Comparison of ENCODE assay signal across 24 mouse cellular contexts in genomic region chr19:53832512-53832911, GRCm38 (mm10). TPM values are rescaled to one million over a fixed set of nuclear protein-coding genes. Genes with fewer than 3 reads are reported as not detected.
A peak's percentile ranks its signal among the peaks of the same experiment; 100 is the strongest.
DNase-seq lines count a peak whose midpoint lies in the region; ATAC-seq and TF ChIP-seq lines count a peak whose summit lies in the region.
"Had no signal": no experiment of that assay in that cellular context is flagged by ENCODE, and none has a peak within 500 bp of the region (broad histone marks: within the 10 kb centered on the region; RNA-seq: fewer than 3 reads in every experiment).

No protein-coding gene starts in this region.

- no peak overlapping the region for H3K4me3 ChIP-seq in hindbrain, embryonic 11.5 days (ENCODE audit: low read depth, low read length)
- no peak overlapping the region for H3K4me3 ChIP-seq in hindbrain, postnatal 0 days (ENCODE audit: low read length)
- H3K4me3 ChIP-seq in embryonic facial prominence, embryonic 11.5 days (ENCODE audit: low read depth, low read length): no peak overlapping the region
- no peak overlapping the region for H3K4me3 ChIP-seq in limb, embryonic 10.5 days
- no peak overlapping the region for H3K4me3 ChIP-seq in thymus, adult 2 months (ENCODE audit: control insufficient read depth, insufficient read depth, low read length)
- H3K4me3 ChIP-seq: embryonic facial prominence, embryonic 15.5 days; gastrocnemius, adult 2 months; hindbrain, embryonic 15.5 days; neural tube, embryonic 12.5 days had no signal

- ATAC-seq in hindbrain, embryonic 11.5 days (ENCODE audit: low FRiP score): no peak
- no peak for ATAC-seq in hindbrain, postnatal 0 days
- ATAC-seq in embryonic facial prominence, embryonic 11.5 days (replicated peaks; ENCODE audit: insufficient number of reproducible peaks, low FRiP score, low TSS enrichment, low read depth): peak; percentile 66; the same call in 1 of the 2 replicates
- no peak for ATAC-seq in erythroblast, adult 5-6 weeks (replicated peaks; ENCODE audit: low FRiP score, poor library complexity, severe bottlenecking)
- ATAC-seq: liver, postnatal 0 days; Patski had no signal

- peaks cover 2% of the 10 kb centered on the region; the same call in 1 of the 2 replicates for H3K4me1 ChIP-seq in hindbrain, embryonic 11.5 days (replicated peaks; ENCODE audit: control insufficient read depth, insufficient read depth, low read length)
- 0 out of 2 replicates have a peak, but pooled peaks cover 7% of the 10 kb centered on the region for H3K4me1 ChIP-seq in hindbrain, postnatal 0 days (ENCODE audit: insufficient read depth, low read length)
- H3K4me1 ChIP-seq in embryonic facial prominence, embryonic 11.5 days (ENCODE audit: control insufficient read depth, insufficient read depth, low read length): no peaks in the 10 kb centered on the region; the same call in 1 of the 2 replicates
- peaks cover 53% of the 10 kb centered on the region for H3K4me1 ChIP-seq in limb, embryonic 10.5 days
- H3K4me1 ChIP-seq in thymus, adult 2 months (replicated peaks; ENCODE audit: control insufficient read depth, insufficient read depth, low read length): no peaks in the 10 kb centered on the region

- H3K9ac ChIP-seq in hindbrain, embryonic 11.5 days (ENCODE audit: low read depth, low read length): no peak overlapping the region
- no peak overlapping the region for H3K9ac ChIP-seq in hindbrain, postnatal 0 days (replicated peaks; ENCODE audit: low read length)
- H3K9ac ChIP-seq in embryonic facial prominence, embryonic 11.5 days (replicated peaks; ENCODE audit: low read length): no peak overlapping the region
- H3K9ac ChIP-seq: embryonic facial prominence, embryonic 15.5 days; hindbrain, embryonic 15.5 days; liver, postnatal 0 days; neural tube, embryonic 12.5 days had no signal

- no peak for TF ChIP-seq CTCF in hindbrain, postnatal 0 days (IDR thresholded peaks at IDR 0.05; ENCODE audit: low read depth)
- no peak for TF ChIP-seq CTCF in thymus, adult 2 months (IDR thresholded peaks at IDR 0.05; ENCODE audit: borderline replicate concordance, control insufficient read depth, extremely low read depth, insufficient read depth, low read length, poor library complexity)

- no peaks in the 10 kb centered on the region for H3K27me3 ChIP-seq in hindbrain, embryonic 11.5 days (ENCODE audit: control insufficient read depth, insufficient read depth, low read length)
- H3K27me3 ChIP-seq in hindbrain, postnatal 0 days (ENCODE audit: insufficient read depth, low read length): no peaks in the 10 kb centered on the region
- no peaks in the 10 kb centered on the region for H3K27me3 ChIP-seq in embryonic facial prominence, embryonic 11.5 days (ENCODE audit: control insufficient read depth, insufficient read depth, low read length)
- H3K27me3 ChIP-seq in limb, embryonic 10.5 days (ENCODE audit: low read depth, poor library complexity, severe bottlenecking): no peaks in the 10 kb centered on the region
- H3K27me3 ChIP-seq in thymus, adult 2 months (ENCODE audit: control insufficient read depth, insufficient read depth, low read length): no peaks in the 10 kb centered on the region
- H3K27me3 ChIP-seq: embryonic facial prominence, embryonic 15.5 days; hindbrain, embryonic 15.5 days; neural tube, embryonic 12.5 days; Patski had no signal

- WGBS in hindbrain, embryonic 11.5 days: 30% methylated on average over 7 of the region's 7 CpGs
- WGBS in hindbrain, postnatal 0 days: 49% methylated on average over 7 of the region's 7 CpGs
- WGBS in embryonic facial prominence, embryonic 11.5 days: 17% methylated on average over 7 of the region's 7 CpGs
- 14% methylated on average over 7 of the region's 7 CpGs for WGBS in limb, embryonic 10.5 days
- 91% methylated on average over 7 of the region's 7 CpGs for WGBS in thymus, adult 2 months

- H3K4me2 ChIP-seq in hindbrain, embryonic 11.5 days (replicated peaks; ENCODE audit: low read depth, low read length): no peak overlapping the region
- no peak overlapping the region for H3K4me2 ChIP-seq in hindbrain, postnatal 0 days (ENCODE audit: low read depth, low read length)
- H3K4me2 ChIP-seq in embryonic facial prominence, embryonic 11.5 days (ENCODE audit: low read depth, low read length): no peak overlapping the region
- H3K4me2 ChIP-seq: embryonic facial prominence, embryonic 15.5 days; hindbrain, embryonic 15.5 days; neural tube, embryonic 12.5 days had no signal

- peak; percentile 35 for DNase-seq in hindbrain, embryonic 11.5 days (ENCODE audit: low spot score)
- DNase-seq in hindbrain, postnatal 0 days (ENCODE audit: low spot score): no peak
- peak; percentile 54 for DNase-seq in MN1 (ENCODE audit: low spot score)
- peak; percentile 68 for DNase-seq in embryonic facial prominence, embryonic 11.5 days (ENCODE audit: low spot score)
- peak; percentile 59 for DNase-seq in limb, embryonic 10.5 days (ENCODE audit: low spot score)
- DNase-seq in adrenal gland, adult 18-20 months (ENCODE audit: low spot score in 2 of 2): no peak
- DNase-seq in thymus, adult 2 months: no peak
- DNase-seq: adrenal gland, postnatal 36 days; cerebellum, adult 18-20 months; cerebellum, postnatal 36 days; gastrocnemius, adult 2 months; heart, adult 11 months; heart, postnatal 36 days; kidney, adult 18-20 months; layer of hippocampus, postnatal 36 days; liver, postnatal 0 days; lung, postnatal 14 days; thymus, postnatal 25 days had no signal

- H3K36me3 ChIP-seq in hindbrain, embryonic 11.5 days (ENCODE audit: control insufficient read depth, insufficient read depth, low read length): no peaks in the 10 kb centered on the region
- H3K36me3 ChIP-seq in hindbrain, postnatal 0 days (ENCODE audit: insufficient read depth, low read length): no peaks in the 10 kb centered on the region
- no peaks in the 10 kb centered on the region for H3K36me3 ChIP-seq in embryonic facial prominence, embryonic 11.5 days (replicated peaks; ENCODE audit: control insufficient read depth, insufficient read depth, low read depth, low read length)
- H3K36me3 ChIP-seq in limb, embryonic 10.5 days: no peaks in the 10 kb centered on the region
- H3K36me3 ChIP-seq in thymus, adult 2 months (ENCODE audit: control insufficient read depth, insufficient read depth, low read length): no peaks in the 10 kb centered on the region
- H3K36me3 ChIP-seq: embryonic facial prominence, embryonic 15.5 days; hindbrain, embryonic 15.5 days; neural tube, embryonic 12.5 days had no signal

- no peak overlapping the region for H3K27ac ChIP-seq in hindbrain, embryonic 11.5 days (ENCODE audit: low read depth, low read length)
- no peak overlapping the region for H3K27ac ChIP-seq in hindbrain, postnatal 0 days
- H3K27ac ChIP-seq in embryonic facial prominence, embryonic 11.5 days (replicated peaks; ENCODE audit: low read depth, low read length): no peak overlapping the region
- no peak overlapping the region for H3K27ac ChIP-seq in limb, embryonic 10.5 days
- no peak overlapping the region for H3K27ac ChIP-seq in thymus, adult 2 months (ENCODE audit: control insufficient read depth, insufficient read depth, low read length)
- H3K27ac ChIP-seq: embryonic facial prominence, embryonic 15.5 days; gastrocnemius, adult 2 months; hindbrain, embryonic 15.5 days; kidney, postnatal 0 days; neural tube, embryonic 12.5 days had no signal

- TF ChIP-seq POLR2A in thymus, adult 2 months (IDR thresholded peaks at IDR 0.05; ENCODE audit: control insufficient read depth, extremely low read depth, insufficient read depth, low read length, poor library complexity): no peak

- no peaks in the 10 kb centered on the region for H3K9me3 ChIP-seq in hindbrain, embryonic 11.5 days (ENCODE audit: control insufficient read depth, low read length)
- no peaks in the 10 kb centered on the region for H3K9me3 ChIP-seq in hindbrain, postnatal 0 days (ENCODE audit: low read length)
- no peaks in the 10 kb centered on the region for H3K9me3 ChIP-seq in embryonic facial prominence, embryonic 11.5 days (replicated peaks; ENCODE audit: control insufficient read depth, low read length)
- H3K9me3 ChIP-seq in limb, embryonic 10.5 days (replicated peaks): no peaks in the 10 kb centered on the region
- H3K9me3 ChIP-seq: embryonic facial prominence, embryonic 15.5 days; hindbrain, embryonic 15.5 days; neural tube, embryonic 12.5 days had no signal

RNA-seq across cellular contexts. Expression of gene Pdcd4, which starts 59.5 kb away (rescaled TPM):
- 66.9 and 82.4 TPM in 2 replicates for polyA plus RNA-seq in hindbrain, embryonic 11.5 days (2014; fragmentation: Nextera tagmentation; extraction: Ambion mirVana)
- total RNA-seq in hindbrain, postnatal 0 days (2014; rRNA removed): 10.0 and 13.1 TPM in 2 replicates
- 83.9 and 90.8 TPM in 2 replicates for polyA plus RNA-seq in hindbrain, postnatal 0 days (2015; fragmentation: Nextera tagmentation; extraction: Ambion mirVana)
- polyA plus RNA-seq in embryonic facial prominence, embryonic 11.5 days (2014; fragmentation: Nextera tagmentation; extraction: Ambion mirVana): 88.4 and 96.2 TPM in 2 replicates
- polyA plus RNA-seq in limb, embryonic 10.5 days (2016; fragmentation: Nextera tagmentation; extraction: Ambion mirVana): 38.1 and 56.1 TPM in 2 replicates
- total RNA-seq in adrenal gland, adult 18-20 months (2021): 10 to 100 TPM; 69.6 to 91.1 TPM
- 18.2 and 19.6 TPM in 2 replicates for polyA plus RNA-seq in thymus, adult 2 months (2012; rRNA removed)
- total RNA-seq in erythroblast, adult 5-6 weeks (2015; ENCODE audit: low replicate concordance): 46.9 and 57.7 TPM in 2 replicates
- 66.9 and 99.0 TPM in 2 replicates for total RNA-seq in erythroblast, adult 5-6 weeks (2017; ENCODE audit: low replicate concordance)

Comparison
In these comparisons a context has a peak if more than half of its experiments do, and no peak if none do; other contexts are left out.
1. DNase-seq: peak in hindbrain, embryonic 11.5 days (single experiment), MN1 (single experiment), embryonic facial prominence, embryonic 11.5 days (single experiment) and limb, embryonic 10.5 days (single experiment); none in hindbrain, postnatal 0 days (single experiment), adrenal gland, adult 18-20 months (0 of 2) and thymus, adult 2 months (single experiment).